Comparison of ENCODE assay signal across 11 mouse cellular contexts in the genomic region with DNA sequence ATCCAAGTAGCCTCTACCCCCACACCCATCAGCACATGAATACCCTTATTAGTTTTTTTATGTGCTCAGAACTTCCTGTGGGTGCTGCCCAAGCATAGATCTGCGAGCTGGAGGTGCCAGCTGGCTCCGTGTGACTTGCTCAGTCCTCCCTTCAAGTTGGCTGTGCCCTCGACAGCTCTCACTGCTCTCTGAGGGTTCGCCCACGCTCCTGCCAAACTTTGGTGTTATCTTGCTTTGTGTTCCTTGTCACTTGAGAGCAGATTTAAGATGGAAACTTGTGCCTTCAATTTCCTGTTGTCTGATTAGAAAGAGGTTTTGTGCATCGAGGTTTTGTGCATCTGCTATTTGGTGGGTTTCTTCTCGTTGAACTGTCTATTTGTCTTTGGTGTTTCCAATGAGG.
DNase-seq lines count a peak whose midpoint lies in the region; ATAC-seq lines count a peak whose summit lies in the region.
"Had no signal": no experiment of that assay in that cellular context is flagged by ENCODE, and none has a peak within 500 bp of the region (broad histone marks: within the 10 kb centered on the region; RNA-seq: fewer than 3 reads in every experiment).

No protein-coding gene starts in this region.

- no peak for ATAC-seq in cerebellum, adult (ENCODE audit: insufficient number of reproducible peaks, low FRiP score, low TSS enrichment)

- peak; percentile 19 to 56 for DNase-seq in cerebellum, postnatal 10 days
- no peak for DNase-seq in cerebellum, adult 11 months
- DNase-seq in right cerebral cortex, adult 18-20 months = peak; percentile 38
- DNase-seq in right cerebral cortex, postnatal 14 days = no peak
- DNase-seq in induced T-regulatory cell, adult 2 months (ENCODE audit: low read depth) = peak; percentile 73
- peak; percentile 58 to 69 for DNase-seq in thymus, postnatal 36 days
- no peak for DNase-seq in urinary bladder, adult 18-20 months (ENCODE audit: low spot score in 2 of 2)
- DNase-seq: cerebellum, adult 9-11 months; kidney, postnatal 25 days; right cerebral cortex, postnatal 25 days had no signal

Comparison
In these comparisons a context has a peak if more than half of its experiments do, and no peak if none do; other contexts are left out.
1. DNase-seq: peak in cerebellum, postnatal 10 days (2 of 2), right cerebral cortex, adult 18-20 months (single experiment), induced T-regulatory cell, adult 2 months (single experiment) and thymus, postnatal 36 days (2 of 2); none in cerebellum, adult 11 months (single experiment), right cerebral cortex, postnatal 14 days (single experiment) and urinary bladder, adult 18-20 months (0 of 2).